Mouse (Mus musculus): ENCODE data around the gene Mpz. TPM values are rescaled to one million over a fixed set of nuclear protein-coding genes. Genes with fewer than 3 reads are reported as not detected.
A peak's percentile ranks its signal among the peaks of the same experiment; 100 is the strongest.

Gene Mpz
- polyA plus RNA-seq, 1 experiment from 2014 or later: 0.51 TPM

DNA sequence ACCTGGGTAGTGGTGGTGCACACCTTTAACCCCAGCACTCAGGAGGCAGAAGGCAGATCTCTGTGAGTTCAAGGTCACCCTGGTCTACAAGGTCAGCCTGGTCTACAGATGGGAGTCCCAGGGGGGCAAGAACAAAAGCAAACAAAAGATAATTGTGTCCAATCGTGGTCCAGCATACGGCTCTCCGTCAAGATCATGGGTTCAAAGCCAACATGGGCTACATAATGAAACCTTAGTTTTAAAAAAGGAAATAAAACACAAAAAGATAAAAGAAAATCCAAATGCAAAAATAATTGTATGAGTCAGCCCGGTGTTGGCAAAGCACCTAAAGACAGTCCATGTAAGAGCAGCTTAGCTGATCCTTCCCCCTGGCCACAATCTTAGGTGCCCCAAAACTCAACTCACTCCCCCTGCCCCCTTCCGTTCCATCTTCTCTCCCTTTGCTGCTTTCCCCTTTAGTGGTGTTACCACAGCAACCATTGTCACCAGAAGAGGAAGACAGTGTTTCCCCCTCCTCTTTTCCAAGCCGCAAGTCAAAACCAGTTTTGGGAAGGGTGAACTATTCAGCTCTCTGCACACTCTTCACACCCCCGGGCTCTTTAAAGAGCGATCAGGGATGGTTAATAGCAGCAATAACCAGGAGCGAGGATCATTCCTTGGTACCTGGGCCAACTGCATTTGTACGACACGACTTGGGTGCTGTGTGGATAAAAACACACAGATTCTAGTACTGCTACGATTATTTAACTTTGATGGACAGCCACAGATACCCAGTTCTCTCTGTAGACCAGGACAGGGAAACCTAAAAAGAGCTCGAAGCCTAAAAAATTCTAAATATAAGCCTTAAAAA, 37.6 kb downstream of the Mpz start:
- Histone ChIP-seq H3K9me3 (ENCODE audit: control insufficient read depth, low read length) (no peaks in the 10 kb centered on the region), H3K36me3 (ENCODE audit: control insufficient read depth, insufficient read depth, low read length) (no peaks in the 10 kb centered on the region), H3K4me2 (ENCODE audit: low read length) (no peak overlapping the region), H3K27me3 (ENCODE audit: control insufficient read depth, insufficient read depth, low read length) (no peaks in the 10 kb centered on the region; the same call in 1 of the 2 replicates), H3K4me1 (ENCODE audit: control insufficient read depth, insufficient read depth, low read length) (peaks cover 18% of the 10 kb centered on the region), H3K4me3 (replicated peaks; ENCODE audit: low read depth, low read length) (no peak overlapping the region), H3K9ac (replicated peaks; ENCODE audit: low read length) (no peak overlapping the region), H3K27ac (replicated peaks; ENCODE audit: low read depth, low read length) (no peak overlapping the region)
- DNase-seq (peak; percentile 38), ATAC-seq (ENCODE audit: low FRiP score, low TSS enrichment) (no peak)
- WGBS: 12% methylated on average over 13 of the region's 13 CpGs

DNA sequence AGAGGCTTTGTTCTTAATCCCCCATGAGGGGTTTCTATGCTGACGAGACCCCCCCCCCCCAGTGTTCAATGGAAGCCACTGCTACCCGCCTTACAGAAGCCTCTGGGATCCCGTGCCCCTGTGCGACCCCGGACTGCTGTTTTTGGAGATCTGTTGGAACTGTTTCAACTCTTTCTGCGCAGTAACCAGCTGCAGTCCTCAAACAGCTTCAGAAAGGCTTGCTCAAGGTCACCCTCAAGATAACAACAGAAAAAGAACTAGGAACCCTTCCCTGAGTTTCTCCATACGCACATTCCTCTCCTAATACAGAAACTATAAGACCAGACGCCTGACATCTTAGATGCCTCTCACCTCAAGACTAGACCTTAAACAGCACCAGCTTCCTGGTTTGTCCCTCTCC, 38.5 kb downstream of the Mpz start:
- Histone ChIP-seq H3K9ac (replicated peaks; ENCODE audit: low read length) (no peak overlapping the region), H3K36me3 (ENCODE audit: control insufficient read depth, insufficient read depth, low read length) (no peaks in the 10 kb centered on the region), H3K9me3 (ENCODE audit: control insufficient read depth, low read length) (no peaks in the 10 kb centered on the region), H3K27me3 (ENCODE audit: control insufficient read depth, insufficient read depth, low read length) (no peaks in the 10 kb centered on the region; the same call in none of the 2 replicates), H3K4me3 (replicated peaks; ENCODE audit: low read depth, low read length) (no peak overlapping the region), H3K4me2 (ENCODE audit: low read length) (no peak overlapping the region), H3K27ac (replicated peaks; ENCODE audit: low read depth, low read length) (0 out of 2 replicates have a peak overlapping the region, but pooled peaks have one; percentile 46), H3K4me1 (ENCODE audit: control insufficient read depth, insufficient read depth, low read length) (peaks cover 27% of the 10 kb centered on the region)
- DNase-seq (peak; percentile 37), ATAC-seq (ENCODE audit: low FRiP score, low TSS enrichment) (no peak)
- 5% methylated on average over 8 of the region's 8 CpGs for WGBS

DNA sequence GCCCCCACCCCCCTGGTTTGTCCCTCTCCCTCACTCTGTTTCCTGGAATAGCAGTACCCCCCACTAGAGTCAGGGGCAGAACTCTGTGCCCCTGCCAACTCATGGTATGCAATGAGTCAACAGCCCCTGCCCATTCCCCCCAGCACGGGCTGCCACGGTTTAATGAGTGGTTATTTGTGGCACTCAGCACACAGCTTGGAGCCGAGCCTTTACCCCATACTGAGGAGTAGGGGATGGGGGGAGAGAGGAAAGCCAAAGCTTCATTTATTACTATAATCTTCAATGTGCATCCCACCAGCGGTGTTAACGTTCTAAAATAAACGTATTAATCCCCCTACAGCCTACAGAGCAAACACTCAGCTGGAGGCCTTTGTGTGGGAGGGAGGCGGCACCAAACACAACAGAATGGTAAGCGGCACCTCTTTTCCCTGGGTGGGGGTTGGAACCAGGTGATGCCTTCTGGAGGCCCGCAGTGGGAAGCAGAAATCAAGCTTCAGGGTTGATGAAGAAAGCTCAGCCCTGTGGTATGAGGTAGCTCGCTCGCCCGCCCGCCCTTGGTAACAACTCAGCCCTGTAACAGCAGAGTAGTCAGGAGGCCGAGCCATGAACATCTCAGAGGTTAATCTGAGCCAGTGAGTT, 39.1 kb downstream of the Mpz start:
- DNase-seq (peak; percentile 25), ATAC-seq (ENCODE audit: low FRiP score, low TSS enrichment) (no peak)
- Histone ChIP-seq H3K27ac (replicated peaks; ENCODE audit: low read depth, low read length) (peak overlapping the region; percentile 46; the same call in 1 of the 2 replicates), H3K4me1 (ENCODE audit: control insufficient read depth, insufficient read depth, low read length) (peaks cover 33% of the 10 kb centered on the region), H3K27me3 (ENCODE audit: control insufficient read depth, insufficient read depth, low read length) (no peaks in the 10 kb centered on the region; the same call in none of the 2 replicates), H3K9ac (replicated peaks; ENCODE audit: low read length) (no peak overlapping the region), H3K4me2 (ENCODE audit: low read length) (peak overlapping the region; percentile 5; the same call in 1 of the 2 replicates), H3K4me3 (replicated peaks; ENCODE audit: low read depth, low read length) (no peak overlapping the region), H3K9me3 (ENCODE audit: control insufficient read depth, low read length) (no peaks in the 10 kb centered on the region), H3K36me3 (ENCODE audit: control insufficient read depth, insufficient read depth, low read length) (no peaks in the 10 kb centered on the region)
- whole genome bisulfite sequencing: 28% methylated on average over 14 of the region's 14 CpGs

DNA sequence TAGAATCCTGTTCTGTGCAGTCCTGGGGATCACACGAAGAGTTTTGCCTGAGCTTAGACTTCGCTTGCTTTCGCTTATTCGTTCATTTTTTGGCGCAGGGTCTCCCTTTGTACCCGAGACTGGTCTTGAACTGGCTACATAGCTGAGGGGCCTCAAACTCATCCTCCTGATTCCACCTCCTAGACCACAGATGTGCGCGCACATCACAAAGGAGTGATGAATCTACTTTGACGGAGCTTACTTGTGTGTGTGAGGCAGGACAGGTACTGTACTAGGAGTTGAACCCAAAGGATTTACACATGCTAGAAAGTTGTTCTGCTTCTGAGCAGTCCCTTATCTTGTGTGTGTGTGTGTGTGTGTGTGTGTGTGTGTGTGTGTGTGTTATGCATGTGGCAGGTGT, 40.3 kb downstream of the Mpz start:
- no peak overlapping the region for H3K4me3 ChIP-seq (replicated peaks; ENCODE audit: low read depth, low read length)
- ATAC-seq (ENCODE audit: low FRiP score, low TSS enrichment) (no peak), DNase-seq (no peak)
- peaks cover 41% of the 10 kb centered on the region for H3K4me1 ChIP-seq (ENCODE audit: control insufficient read depth, insufficient read depth, low read length)
- no peaks in the 10 kb centered on the region for H3K36me3 ChIP-seq (ENCODE audit: control insufficient read depth, insufficient read depth, low read length)
- H3K27me3 ChIP-seq (ENCODE audit: control insufficient read depth, insufficient read depth, low read length): peaks cover 7% of the 10 kb centered on the region
- H3K9ac ChIP-seq (replicated peaks; ENCODE audit: low read length): no peak overlapping the region
- no peaks in the 10 kb centered on the region for H3K9me3 ChIP-seq (ENCODE audit: control insufficient read depth, low read length)
- H3K4me2 ChIP-seq (ENCODE audit: low read length): no peak overlapping the region
- 94% methylated on average over 9 of the region's 9 CpGs for WGBS
- H3K27ac ChIP-seq (replicated peaks; ENCODE audit: low read depth, low read length): no peak overlapping the region

DNA sequence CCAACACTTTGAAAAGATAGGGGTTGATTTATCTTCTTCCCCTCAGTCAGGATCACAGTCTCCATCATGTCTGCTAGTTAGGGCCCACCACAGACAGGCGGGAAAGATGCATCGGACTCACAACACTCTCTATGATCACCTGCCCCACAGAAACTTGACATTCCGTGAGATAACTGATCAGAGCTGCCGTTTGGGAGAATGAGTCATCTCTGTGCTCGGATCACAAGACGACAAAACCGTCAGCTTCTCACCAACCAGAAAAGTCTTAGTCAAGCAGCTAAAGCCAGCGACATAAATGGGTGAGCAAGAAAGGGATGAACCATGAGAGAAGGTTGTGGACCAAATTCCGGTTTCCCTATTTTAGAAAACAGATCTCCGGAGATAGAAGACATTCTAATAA, 41.8 kb downstream of the Mpz start:
- H3K36me3 ChIP-seq (ENCODE audit: control insufficient read depth, insufficient read depth, low read length): no peaks in the 10 kb centered on the region
- WGBS: 37% methylated on average over 10 of the region's 10 CpGs
- no peak overlapping the region for H3K9ac ChIP-seq (replicated peaks; ENCODE audit: low read length)
- peaks cover 46% of the 10 kb centered on the region for H3K4me1 ChIP-seq (ENCODE audit: control insufficient read depth, insufficient read depth, low read length)
- H3K27me3 ChIP-seq (ENCODE audit: control insufficient read depth, insufficient read depth, low read length): peaks cover 16% of the 10 kb centered on the region
- DNase-seq (peak; percentile 3), ATAC-seq (ENCODE audit: low FRiP score, low TSS enrichment) (no peak)
- no peak overlapping the region for H3K27ac ChIP-seq (replicated peaks; ENCODE audit: low read depth, low read length)
- H3K4me2 ChIP-seq (ENCODE audit: low read length): peak overlapping the region; percentile 97; the same call in 1 of the 2 replicates
- no peaks in the 10 kb centered on the region for H3K9me3 ChIP-seq (ENCODE audit: control insufficient read depth, low read length)
- H3K4me3 ChIP-seq (replicated peaks; ENCODE audit: low read depth, low read length): no peak overlapping the region

DNA sequence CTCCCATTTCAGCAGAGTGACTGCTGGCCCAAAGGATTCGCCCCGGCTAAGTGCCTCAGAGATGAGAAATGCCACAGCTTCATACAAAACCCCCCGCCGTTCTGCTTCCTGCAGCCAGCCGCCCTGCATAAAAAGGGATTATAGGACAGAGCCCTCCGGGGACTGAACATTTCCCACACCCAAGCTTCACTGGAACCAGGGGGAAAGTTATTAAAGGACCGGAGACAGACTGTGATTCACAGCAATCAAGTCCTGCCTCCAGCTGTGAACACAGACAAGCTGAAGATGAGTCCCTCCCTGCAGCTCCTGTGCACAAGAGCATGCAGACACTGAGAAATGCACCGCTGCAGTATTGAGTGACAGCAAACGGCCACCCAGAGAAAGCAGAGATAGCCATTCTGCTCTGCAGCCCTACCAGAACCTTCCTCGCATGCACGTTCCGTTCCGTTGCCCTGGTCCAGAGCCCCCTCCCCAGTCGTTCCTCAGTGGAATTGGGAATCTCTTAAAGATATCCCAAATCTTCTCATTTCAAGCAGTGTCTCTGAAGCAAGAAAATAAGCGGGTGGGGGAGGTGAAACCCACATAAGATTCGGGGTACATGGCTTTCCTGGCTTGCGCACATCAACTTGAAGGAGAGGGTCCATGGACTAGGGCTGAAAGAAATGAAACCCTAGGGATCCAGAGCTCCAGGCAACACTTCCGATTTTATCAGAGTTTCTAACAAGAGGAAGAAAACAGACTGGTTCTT, 42.8 kb downstream of the Mpz start:
- Histone ChIP-seq H3K4me1 (ENCODE audit: control insufficient read depth, insufficient read depth, low read length) (peaks cover 46% of the 10 kb centered on the region), H3K27ac (replicated peaks; ENCODE audit: low read depth, low read length) (peak overlapping the region; percentile 62), H3K9me3 (ENCODE audit: control insufficient read depth, low read length) (no peaks in the 10 kb centered on the region), H3K4me2 (ENCODE audit: low read length) (peak overlapping the region; percentile 97), H3K4me3 (replicated peaks; ENCODE audit: low read depth, low read length) (peak overlapping the region; percentile 27), H3K27me3 (ENCODE audit: control insufficient read depth, insufficient read depth, low read length) (peaks cover 17% of the 10 kb centered on the region), H3K9ac (replicated peaks; ENCODE audit: low read length) (peak overlapping the region; percentile 3), H3K36me3 (ENCODE audit: control insufficient read depth, insufficient read depth, low read length) (no peaks in the 10 kb centered on the region)
- DNase-seq: peak; percentile 83
- ATAC-seq (ENCODE audit: low FRiP score, low TSS enrichment): peak; percentile 49; the same call in 1 of the 2 replicates
- under 1% methylated on average over 18 of the region's 18 CpGs for WGBS

DNA sequence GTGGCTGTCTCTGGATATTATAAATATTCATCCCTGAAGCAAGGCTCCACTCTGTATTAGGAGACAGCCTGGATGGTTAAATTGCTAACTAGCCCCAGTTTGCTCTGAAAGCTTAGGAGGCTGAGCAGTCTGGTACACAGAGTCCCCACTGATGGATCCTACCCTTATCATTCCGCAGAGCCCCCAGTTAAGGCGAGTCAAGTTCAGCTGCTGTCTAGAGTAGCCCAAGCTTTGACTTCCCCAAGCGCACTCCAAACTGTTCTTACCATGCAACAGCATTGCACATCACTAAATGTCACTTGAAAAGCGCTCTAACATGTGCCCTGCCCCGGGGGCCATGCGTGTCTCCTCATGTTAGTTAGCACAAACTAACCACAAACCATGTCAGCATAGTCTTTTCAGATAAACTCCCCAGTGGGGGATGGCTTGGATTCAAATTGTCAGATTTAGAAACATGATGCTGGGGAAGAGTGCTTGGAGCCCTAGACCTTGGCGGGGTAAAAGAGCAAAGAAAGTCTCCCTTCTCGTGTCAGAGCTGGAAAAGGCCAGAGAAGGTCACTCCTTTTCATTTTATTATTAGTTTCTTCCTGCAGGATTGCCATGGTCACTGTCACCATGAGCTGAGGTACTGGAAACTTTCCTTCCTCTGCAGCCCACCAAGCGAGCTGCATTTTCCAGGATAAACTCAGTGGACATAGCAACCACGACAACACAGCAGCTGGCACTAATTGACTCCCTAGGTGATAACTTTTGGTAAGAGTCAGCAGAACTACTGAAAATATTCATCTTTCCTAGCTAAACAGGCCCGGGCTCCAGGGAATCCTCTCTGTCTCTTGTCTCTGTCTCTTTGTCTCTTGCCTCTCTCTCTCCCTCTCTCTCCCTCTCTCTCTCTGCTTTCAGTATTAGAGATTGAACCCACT, 43.7 kb downstream of the Mpz start:
- no peak overlapping the region for H3K27ac ChIP-seq (replicated peaks; ENCODE audit: low read depth, low read length)
- H3K9ac ChIP-seq (replicated peaks; ENCODE audit: low read length): no peak overlapping the region
- no peaks in the 10 kb centered on the region for H3K36me3 ChIP-seq (ENCODE audit: control insufficient read depth, insufficient read depth, low read length)
- H3K4me3 ChIP-seq (replicated peaks; ENCODE audit: low read depth, low read length): peak overlapping the region; percentile 27
- H3K27me3 ChIP-seq (ENCODE audit: control insufficient read depth, insufficient read depth, low read length): peaks cover 17% of the 10 kb centered on the region
- H3K9me3 ChIP-seq (ENCODE audit: control insufficient read depth, low read length): no peaks in the 10 kb centered on the region
- H3K4me1 ChIP-seq (ENCODE audit: control insufficient read depth, insufficient read depth, low read length): peaks cover 40% of the 10 kb centered on the region
- peak overlapping the region; percentile 97 for H3K4me2 ChIP-seq (ENCODE audit: low read length)
- 24% methylated on average over 11 of the region's 11 CpGs for WGBS
- peak; percentile 36 for DNase-seq
- no peak for ATAC-seq (ENCODE audit: low FRiP score, low TSS enrichment)
